Mouse (Mus musculus): ENCODE measurements around the gene Limd2.
A peak's percentile ranks its signal among the peaks of the same experiment; 100 is the strongest.

Limd2 gene

GRCm38 (mm10) chr11:106173228-106173627 lies 12.6 kb upstream of the Limd2 start:
- DNase-seq (ENCODE audit: low read depth, low spot score), result no peak

DNA sequence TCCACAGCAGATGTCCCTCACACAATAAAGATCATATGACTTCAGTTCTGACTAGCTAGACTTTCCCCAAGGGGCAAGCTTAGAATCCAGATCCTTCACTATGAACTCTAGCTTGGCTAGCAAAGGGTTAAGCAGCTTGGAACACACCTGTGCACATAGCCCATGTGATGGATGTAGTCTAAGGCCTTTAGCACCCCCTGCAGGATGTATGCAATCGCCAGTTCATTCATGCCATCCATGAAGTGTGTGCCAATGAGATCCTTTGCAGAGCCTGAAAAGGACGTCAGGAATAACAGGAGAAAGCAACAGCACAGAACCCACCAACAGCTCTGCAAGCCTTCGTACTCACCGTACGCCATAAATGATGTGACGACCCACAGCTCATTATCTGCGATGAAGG lies 10.1 kb upstream of the Limd2 start:
- DNase-seq (ENCODE audit: low read depth, low spot score), result no peak

- no peak for DNase-seq (ENCODE audit: low read depth, low spot score)
Measured at GRCm38 (mm10) chr11:106167435-106167834, 6.8 kb upstream of the Limd2 start.

GRCm38 (mm10) chr11:106164601-106165180 lies 4.0 kb upstream of the Limd2 start:
- no peak for DNase-seq (ENCODE audit: low read depth, low spot score)

GRCm38 (mm10) chr11:106163546-106163945 lies 2.9 kb upstream of the Limd2 start:
- no peak for DNase-seq (ENCODE audit: low read depth, low spot score)

GRCm38 (mm10) chr11:106162237-106162636 lies 1.6 kb upstream of the Limd2 start:
- DNase-seq (ENCODE audit: low read depth, low spot score), result no peak

DNA sequence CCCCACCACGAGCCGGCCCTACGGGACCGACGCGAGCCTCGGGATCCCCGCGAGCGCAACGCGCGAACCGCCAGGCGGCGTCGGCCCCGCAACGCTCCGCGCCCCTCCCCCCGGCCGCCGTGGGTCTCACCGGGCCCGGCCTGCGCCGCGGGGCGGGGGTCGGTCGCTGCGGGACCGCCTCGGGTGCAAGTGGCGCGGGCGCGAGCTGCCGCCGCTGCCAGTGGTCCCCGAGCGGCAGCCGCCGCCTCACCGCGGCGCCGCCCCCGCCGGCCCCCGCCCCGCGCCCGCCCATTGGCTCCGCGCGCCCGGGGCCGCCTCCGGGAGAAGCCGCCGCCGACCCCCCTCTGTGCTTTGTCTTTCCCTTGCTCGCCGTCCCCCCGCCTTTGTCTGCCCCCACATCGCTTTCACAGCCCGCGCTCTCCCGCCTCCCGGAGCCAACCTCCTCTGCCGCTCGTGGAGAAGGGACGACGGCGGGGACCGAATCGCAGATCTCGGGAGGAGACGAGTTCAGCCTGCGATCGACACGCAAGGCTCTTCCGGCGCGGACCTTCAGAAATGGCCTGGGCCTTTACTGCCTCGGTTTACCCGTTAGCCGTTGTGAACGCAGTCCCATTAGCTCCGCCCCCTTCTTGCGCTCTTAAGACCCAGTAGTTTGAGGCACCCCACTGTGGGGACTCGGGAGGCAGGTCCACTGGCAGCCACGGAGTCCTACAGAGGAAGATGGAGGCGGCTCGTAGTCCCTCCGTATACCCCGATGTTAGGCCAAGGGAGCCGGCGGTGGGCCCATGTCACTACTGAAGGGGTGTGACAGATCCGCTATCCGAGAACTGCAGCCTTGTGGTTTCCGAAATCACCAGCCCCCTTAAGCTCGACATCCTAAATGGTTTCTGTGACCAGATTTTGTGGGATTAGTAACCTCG lies 479 bp downstream of the Limd2 start:
- DNase-seq (ENCODE audit: low read depth, low spot score), result peak; percentile 67

DNA sequence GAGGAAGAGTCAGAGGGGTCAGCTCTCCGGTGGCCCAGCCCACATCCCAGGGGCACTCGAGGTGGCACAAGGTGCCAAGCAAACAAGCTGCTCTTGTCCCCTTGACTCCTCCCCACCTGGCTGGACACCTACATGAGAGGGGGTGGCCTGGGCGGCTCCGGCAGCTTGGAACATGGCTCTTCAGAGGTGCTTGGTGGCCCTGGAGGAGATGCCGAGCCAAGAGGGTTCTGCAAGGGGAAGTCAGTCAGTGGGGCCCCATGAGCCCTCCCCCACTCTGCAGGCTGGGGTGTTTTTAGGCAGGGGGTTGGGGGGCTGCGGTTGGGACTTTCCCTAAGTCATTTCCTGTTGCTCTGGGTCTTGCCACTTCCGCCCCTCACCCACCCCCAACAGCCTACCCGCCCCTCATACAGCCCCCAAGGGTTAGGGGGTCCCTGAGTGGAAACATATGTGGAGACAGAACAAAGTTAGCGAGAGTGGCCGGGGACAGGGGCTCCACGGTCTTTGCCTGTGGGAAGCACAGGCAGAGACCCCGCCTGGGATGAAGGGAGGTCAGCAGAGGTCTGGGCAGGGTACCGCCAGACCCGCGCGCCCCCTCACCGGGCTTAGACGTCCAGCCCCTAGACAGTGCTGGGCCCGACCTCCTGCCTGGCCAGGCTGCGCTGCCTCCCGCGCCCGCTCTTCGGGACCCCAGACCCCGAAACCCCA lies 1.3 kb downstream of the Limd2 start:
- DNase-seq (ENCODE audit: low read depth, low spot score), result peak; percentile 35

DNA sequence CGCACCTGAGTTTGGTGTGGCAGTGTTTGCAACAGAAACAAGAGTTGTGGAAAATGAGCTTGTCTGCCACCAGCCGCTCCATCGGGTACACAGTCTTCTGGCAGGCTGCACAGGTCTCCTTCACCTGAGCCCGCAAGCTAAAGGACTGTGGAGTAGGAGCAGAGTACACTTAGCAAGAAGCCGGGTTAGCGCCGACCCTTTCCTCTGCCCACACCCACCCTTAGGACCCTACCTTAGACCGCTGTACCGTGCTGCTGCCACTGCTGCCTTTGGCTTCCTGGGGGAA lies 1.8 kb downstream of the Limd2 start:
- DNase-seq (ENCODE audit: low read depth, low spot score), result no peak

DNA sequence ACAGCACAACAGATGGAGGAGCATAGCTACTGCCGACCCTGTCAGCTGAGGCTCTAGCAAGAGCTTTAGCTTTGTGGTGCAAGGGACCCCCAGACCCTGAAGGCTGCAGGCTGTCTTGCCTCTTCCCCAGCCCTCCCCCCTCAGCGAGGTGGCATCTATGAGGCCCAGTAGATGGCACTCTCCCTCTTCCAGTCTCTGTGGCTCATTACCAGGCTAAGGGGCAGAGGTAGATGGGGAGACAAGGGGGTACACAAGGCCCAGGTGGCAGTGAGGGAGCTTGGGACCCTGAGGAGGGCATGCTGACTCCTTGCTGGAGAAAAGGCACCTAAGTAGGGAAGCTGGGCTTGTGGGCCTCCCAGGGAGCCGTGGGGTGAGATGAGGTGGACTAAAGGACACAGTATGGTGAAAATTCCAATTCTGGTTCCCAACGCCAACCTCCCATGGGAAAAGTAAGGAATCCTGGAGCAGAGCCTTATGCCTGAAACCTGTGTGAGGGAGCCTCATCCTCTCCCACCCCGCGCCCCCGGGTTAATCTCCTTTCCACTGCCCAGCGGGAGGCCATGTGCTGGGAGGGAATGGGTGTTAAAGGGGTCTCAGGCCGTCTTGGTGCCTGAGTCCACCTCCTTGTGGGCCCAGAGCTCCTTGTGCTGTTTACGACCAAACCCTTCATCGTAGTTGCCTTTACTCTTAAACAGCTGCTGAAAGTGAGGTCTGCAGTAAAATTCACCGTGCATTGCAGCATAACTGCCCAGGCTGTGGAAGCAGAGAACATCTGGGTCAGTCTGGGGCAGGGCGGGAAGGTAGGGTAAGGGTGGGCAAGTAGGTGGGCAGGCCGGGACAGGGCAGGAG lies 2.4 kb downstream of the Limd2 start:
- no peak for DNase-seq (ENCODE audit: low read depth, low spot score)

- no peak for DNase-seq (ENCODE audit: low read depth, low spot score)
Measured at GRCm38 (mm10) chr11:106157154-106157553, 3.5 kb downstream of the Limd2 start.

GRCm38 (mm10) chr11:106156257-106156656 lies 4.4 kb downstream of the Limd2 start:
- no peak for DNase-seq (ENCODE audit: low read depth, low spot score)

GRCm38 (mm10) chr11:106155761-106156160 lies 4.9 kb downstream of the Limd2 start:
- DNase-seq (ENCODE audit: low read depth, low spot score), result no peak

GRCm38 (mm10) chr11:106154770-106155169 lies 5.9 kb downstream of the Limd2 start:
- no peak for DNase-seq (ENCODE audit: low read depth, low spot score)

DNA sequence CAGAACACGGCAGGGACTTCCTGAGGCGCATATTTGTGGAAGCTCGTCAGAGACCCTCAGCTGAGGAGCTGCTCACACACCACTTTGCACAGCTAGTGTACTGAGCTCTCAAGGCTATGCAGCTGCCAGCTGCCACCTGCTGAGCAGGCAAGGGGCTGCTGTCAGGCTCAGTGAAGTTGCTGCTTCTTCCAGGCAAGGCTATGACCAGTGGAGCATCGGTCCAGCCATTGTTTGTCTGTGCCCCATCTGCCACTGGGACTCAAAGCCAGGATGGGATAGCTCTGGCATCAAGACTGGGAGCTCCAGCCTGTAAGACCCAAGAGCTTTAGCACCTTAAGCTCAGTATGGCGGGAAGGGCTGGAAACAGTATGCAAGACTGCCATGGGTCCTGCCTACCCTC lies 6.6 kb downstream of the Limd2 start:
- DNase-seq (ENCODE audit: low read depth, low spot score), result no peak

- DNase-seq (ENCODE audit: low read depth, low spot score), result no peak
Measured at GRCm38 (mm10) chr11:106152132-106152531, 8.5 kb downstream of the Limd2 start.

DNA sequence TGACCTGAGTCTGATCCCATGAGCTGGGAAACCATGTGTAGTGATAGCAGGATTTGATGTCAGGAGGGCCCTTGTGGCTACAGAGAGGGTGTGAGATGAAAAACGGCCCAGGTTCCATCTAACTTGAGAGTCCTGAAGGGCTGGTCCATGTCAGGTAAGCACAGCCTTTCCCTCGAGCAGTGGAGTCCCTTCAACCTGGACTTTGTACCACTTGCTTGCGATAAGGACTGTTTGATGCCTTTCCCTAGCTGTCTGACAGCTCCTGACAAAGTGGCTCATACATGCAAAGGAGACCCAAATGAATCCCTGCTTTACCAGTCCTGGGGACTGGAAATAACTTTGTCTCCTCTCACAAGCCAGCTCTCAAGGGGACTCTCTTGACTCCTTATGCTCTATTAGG lies 9.4 kb downstream of the Limd2 start:
- no peak for DNase-seq (ENCODE audit: low read depth, low spot score)

DNA sequence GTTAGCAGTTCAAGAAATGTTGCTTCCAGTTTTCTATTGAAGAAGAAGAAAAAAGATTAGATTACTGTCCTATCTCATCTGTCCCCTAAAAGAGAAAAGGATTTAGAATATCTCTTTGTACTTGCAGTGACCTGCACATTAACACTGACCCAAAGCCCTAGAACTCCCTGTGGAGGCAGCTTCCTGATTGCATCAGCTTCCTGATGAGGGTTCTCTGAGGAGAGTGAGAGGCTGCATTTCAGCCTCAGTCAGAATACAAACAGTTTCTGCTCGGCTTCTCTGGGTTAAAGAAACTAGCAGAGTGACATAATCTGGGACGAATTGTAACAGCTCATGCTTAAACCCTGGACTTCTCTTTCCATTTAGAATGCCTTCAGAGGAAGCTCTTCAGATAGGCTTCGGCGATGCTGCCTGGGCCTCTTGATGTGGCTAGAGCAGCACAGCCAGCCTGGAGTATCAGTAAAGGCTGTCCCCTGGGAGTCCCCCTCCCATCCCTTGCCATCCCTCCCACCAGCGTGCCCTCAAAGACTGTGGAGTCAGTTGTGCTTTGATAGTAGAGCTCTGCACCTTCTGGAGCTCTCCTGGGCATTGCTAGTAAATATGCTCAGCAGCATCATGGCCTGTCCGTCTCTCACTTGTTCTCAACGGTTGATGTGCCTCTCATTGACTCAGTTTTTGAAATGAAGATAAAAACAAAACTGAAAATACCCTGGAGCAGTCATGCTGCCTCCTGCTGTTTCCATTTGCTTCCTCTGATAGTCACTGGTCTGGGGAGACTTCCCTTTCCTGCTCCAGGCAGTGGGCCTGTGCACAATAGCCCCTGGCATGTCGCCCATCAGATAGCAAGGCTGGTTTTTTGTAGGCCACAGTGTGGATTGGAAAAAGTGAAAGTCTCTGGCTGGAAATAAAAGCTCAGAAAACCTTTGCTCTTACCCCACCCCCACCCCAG lies 25.8 kb downstream of the Limd2 start:
- DNase-seq (ENCODE audit: low read depth, low spot score), result no peak

DNA sequence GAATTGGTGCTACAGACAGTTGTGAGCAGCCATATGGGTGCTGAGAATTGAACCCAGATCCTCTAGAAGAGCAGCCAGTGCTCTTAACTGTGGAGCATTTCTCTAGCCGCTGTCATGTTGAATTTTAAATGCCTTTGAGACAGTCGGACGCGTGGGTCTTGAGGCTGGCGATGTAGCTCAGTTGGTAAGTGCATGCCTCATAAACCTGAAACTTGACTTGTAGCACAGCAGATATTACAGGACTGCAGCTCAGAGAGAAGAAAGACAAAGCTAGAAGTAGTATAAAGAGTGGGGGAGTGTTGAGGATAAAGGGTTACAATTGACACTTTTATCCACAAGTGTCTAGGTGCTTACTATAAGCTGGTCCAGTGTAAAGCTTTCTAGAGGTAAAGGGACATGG lies 28.1 kb downstream of the Limd2 start:
- no peak for DNase-seq (ENCODE audit: low read depth, low spot score)

- no peak for DNase-seq (ENCODE audit: low read depth, low spot score)
Measured at GRCm38 (mm10) chr11:106129477-106129876, 31.2 kb downstream of the Limd2 start.
